ENCODE assay signal across 18 mouse cellular contexts in genomic region chr19:46819276-46819675, GRCm38 (mm10). TPM values are rescaled to one million over a fixed set of nuclear protein-coding genes. Genes with fewer than 3 reads are reported as not detected.
DNase-seq lines count a peak whose midpoint lies in the region; TF ChIP-seq lines count a peak whose summit lies in the region.
"Had no signal": no experiment of that assay in that cellular context is flagged by ENCODE, and none has a peak within 500 bp of the region (broad histone marks: within the 10 kb centered on the region; RNA-seq: fewer than 3 reads in every experiment).

No protein-coding gene starts in this region.

- no peaks in the 10 kb centered on the region for H3K9me3 ChIP-seq in ES-E14 (ENCODE audit: control insufficient read depth, insufficient read depth, low read depth, low read length)
- no peaks in the 10 kb centered on the region for H3K9me3 ChIP-seq in embryonic facial prominence, embryonic 10.5 days
- H3K9me3 ChIP-seq: embryonic facial prominence, embryonic 13.5 days; forebrain, embryonic 12.5 days; heart, embryonic 15.5 days; hindbrain, embryonic 12.5 days; lung, embryonic 15.5 days; neural tube, embryonic 13.5 days had no signal

- H3K4me3 ChIP-seq in ES-E14 (ENCODE audit: insufficient read depth in 1 of 2, low read depth in 1 of 2, low read length in 2 of 2, poor library complexity in 1 of 2, severe bottlenecking in 1 of 2) = peak overlapping the region; percentile 23 to 66
- H3K4me3 ChIP-seq in embryonic facial prominence, embryonic 10.5 days = no peak overlapping the region
- H3K4me3 ChIP-seq: embryonic facial prominence, embryonic 13.5 days; forebrain, embryonic 12.5 days; heart, embryonic 15.5 days; hindbrain, embryonic 12.5 days; lung, embryonic 15.5 days; neural tube, embryonic 13.5 days had no signal

- peaks cover 4 to 5% of the 10 kb centered on the region in 2 experiments; a peak in 1 of 4 replicates for H3K4me1 ChIP-seq in ES-E14 (ENCODE audit: control insufficient read depth in 2 of 2, insufficient read depth in 2 of 2, low read length in 2 of 2, poor library complexity in 1 of 2)
- peaks cover 8% of the 10 kb centered on the region for H3K4me1 ChIP-seq in embryonic facial prominence, embryonic 10.5 days
- H3K4me1 ChIP-seq: embryonic facial prominence, embryonic 13.5 days; forebrain, embryonic 12.5 days; lung, embryonic 15.5 days; neural tube, embryonic 13.5 days had no signal

- in situ Hi-C loops in ES-E14 (cut with MboI; ENCODE audit: low sequenced_read_pairs in 2 of 2, unreplicated experiment in 2 of 2) = no loop called here

- H3K36me3 ChIP-seq in ES-E14 (ENCODE audit: control insufficient read depth, insufficient read depth, low read length, poor library complexity, severe bottlenecking) = no peaks in the 10 kb centered on the region
- no peaks in the 10 kb centered on the region for H3K36me3 ChIP-seq in embryonic facial prominence, embryonic 10.5 days (replicated peaks)
- H3K36me3 ChIP-seq: embryonic facial prominence, embryonic 13.5 days; forebrain, embryonic 12.5 days; heart, embryonic 15.5 days; hindbrain, embryonic 12.5 days; lung, embryonic 15.5 days; neural tube, embryonic 13.5 days had no signal

- peak; percentile 38 for DNase-seq in thymus, postnatal 0 days (ENCODE audit: low spot score)
- no peak for DNase-seq in thymus, adult 18-20 months
- DNase-seq in ES-E14 (ENCODE audit: low read depth, low spot score) = peak; percentile 46
- DNase-seq in embryonic facial prominence, embryonic 10.5 days (ENCODE audit: low spot score) = peak; percentile 26
- no peak for DNase-seq in left cerebral cortex, adult 8-10 months (ENCODE audit: low spot score in 2 of 2)
- no peak for DNase-seq in cerebellum, adult 11 months
- DNase-seq in heart, postnatal 14 days = no peak
- DNase-seq: adrenal gland, adult 2 months; cerebellum, postnatal 10 days; heart, adult 11 months; kidney, adult 11 months; midbrain, embryonic 14.5 days had no signal

- 66% methylated on average over 7 of the region's 7 CpGs for WGBS in embryonic facial prominence, embryonic 10.5 days

- H3K27me3 ChIP-seq in embryonic facial prominence, embryonic 10.5 days (replicated peaks; ENCODE audit: low read depth, poor library complexity, severe bottlenecking) = no peaks in the 10 kb centered on the region
- H3K27me3 ChIP-seq: embryonic facial prominence, embryonic 13.5 days; forebrain, embryonic 12.5 days; heart, embryonic 15.5 days; hindbrain, embryonic 12.5 days; lung, embryonic 15.5 days; neural tube, embryonic 13.5 days had no signal

- intact Hi-C loops in heart, postnatal 14 days (cut with DNase I) = no loop called here

- H3K27ac ChIP-seq in ES-E14 (ENCODE audit: insufficient read depth, low read depth, low read length, poor library complexity, severe bottlenecking) = no peak overlapping the region
- no peak overlapping the region for H3K27ac ChIP-seq in embryonic facial prominence, embryonic 10.5 days (replicated peaks)
- H3K27ac ChIP-seq: embryonic facial prominence, embryonic 13.5 days; forebrain, embryonic 12.5 days; heart, embryonic 15.5 days; hindbrain, embryonic 12.5 days; lung, embryonic 15.5 days; neural tube, embryonic 13.5 days had no signal

- H3K9ac ChIP-seq in ES-E14 (ENCODE audit: insufficient read depth, low read depth, low read length, poor library complexity, severe bottlenecking) = peak overlapping the region; percentile 27; the same call in 1 of the 2 replicates
- H3K9ac ChIP-seq: embryonic facial prominence, embryonic 13.5 days; forebrain, embryonic 12.5 days; heart, embryonic 15.5 days; hindbrain, embryonic 12.5 days; lung, embryonic 15.5 days; neural tube, embryonic 13.5 days had no signal

TF ChIP-seq in ES-E14, 5 proteins besides CTCF, POLR2A, EP300 and RAD21:
- no peak for TF ChIP-seq HCFC1 (IDR thresholded peaks at IDR 0.05; ENCODE audit: borderline replicate concordance, insufficient read depth, low read length)
- TF ChIP-seq ZC3H11A (IDR thresholded peaks at IDR 0.05; ENCODE audit: borderline replicate concordance, low read depth, low read length) = no peak
- TF ChIP-seq MAFK (IDR thresholded peaks at IDR 0.05; ENCODE audit: insufficient read depth, low read depth, low read length) = no peak
- TF ChIP-seq ZNF384 (IDR thresholded peaks at IDR 0.05; ENCODE audit: low read depth, low read length) = no peak
- no peak for TF ChIP-seq CHD2 (IDR thresholded peaks at IDR 0.05; ENCODE audit: low read depth, low read length)
TF ChIP-seq in ES-E14: peak in this region for 0.

RNA-seq across cellular contexts. Expression of gene Cnnm2, which starts 57.9 kb away (rescaled TPM):
- polyA plus RNA-seq in thymus, postnatal 0 days (2015; fragmentation: Nextera tagmentation; extraction: Ambion mirVana) = 1.7 and 1.8 TPM in 2 replicates
- 43.2 and 75.7 TPM in 2 replicates for total RNA-seq in ES-E14 (2012; rRNA removed)
- polyA plus RNA-seq in embryonic facial prominence, embryonic 10.5 days (2016; fragmentation: Nextera tagmentation; extraction: Ambion mirVana) = 2.3 and 3.0 TPM in 2 replicates
- total RNA-seq in left cerebral cortex, adult 8-10 months (2022) = 10 to 100 TPM; 35.0 to 47.0 (median 37.1) TPM
- 1 to 10 TPM; 6.4 to 7.2 TPM for total RNA-seq in heart, postnatal 14 days (2021)

Comparison
In these comparisons a context has a peak if more than half of its experiments do, and no peak if none do; other contexts are left out.
1. DNase-seq: peak in thymus, postnatal 0 days (single experiment), ES-E14 (single experiment) and embryonic facial prominence, embryonic 10.5 days (single experiment); none in thymus, adult 18-20 months (0 of 2), left cerebral cortex, adult 8-10 months (0 of 2), cerebellum, adult 11 months (single experiment) and heart, postnatal 14 days (0 of 2).